Mouse (Mus musculus): ENCODE data around the gene Prpf8.

The Prpf8 gene

GRCm38 (mm10) chr11:75459751-75460102, 26.9 kb upstream of the Prpf8 start:
- DNase-seq (ENCODE audit: low spot score in 2 of 2) = no peak

- peak; percentile 84 to 90 for DNase-seq (ENCODE audit: low spot score in 2 of 2)
Observed at GRCm38 (mm10) chr11:75460103-75460843, 26.3 kb upstream of the Prpf8 start.

GRCm38 (mm10) chr11:75460844-75461742, 25.5 kb upstream of the Prpf8 start, which contains the start of gene Tlcd2:
Gene Tlcd2 (plus strand): TSS chr11:75461715.
- peak; percentile 100 for DNase-seq (ENCODE audit: low spot score in 2 of 2)

- DNase-seq (ENCODE audit: low spot score in 2 of 2) = peak in 1 of 2 experiments; percentile 39
Observed at GRCm38 (mm10) chr11:75461743-75462252, 24.8 kb upstream of the Prpf8 start.

- no peak for DNase-seq (ENCODE audit: low spot score in 2 of 2)
Observed at GRCm38 (mm10) chr11:75462253-75462783, 24.3 kb upstream of the Prpf8 start.

GRCm38 (mm10) chr11:75462865-75463336, 23.7 kb upstream of the Prpf8 start:
- peak in 1 of 2 experiments; percentile 57 for DNase-seq (ENCODE audit: low spot score in 2 of 2)

GRCm38 (mm10) chr11:75463624-75464023, 23.0 kb upstream of the Prpf8 start:
- no peak for DNase-seq (ENCODE audit: low spot score in 2 of 2)

- no peak for DNase-seq (ENCODE audit: low spot score in 2 of 2)
Observed at GRCm38 (mm10) chr11:75464417-75464816, 22.2 kb upstream of the Prpf8 start.

GRCm38 (mm10) chr11:75465051-75465450, 21.6 kb upstream of the Prpf8 start:
- DNase-seq (ENCODE audit: low spot score in 2 of 2) = no peak

GRCm38 (mm10) chr11:75466731-75467505, 19.7 kb upstream of the Prpf8 start:
- DNase-seq (ENCODE audit: low spot score in 2 of 2) = no peak

GRCm38 (mm10) chr11:75467512-75468215, 19.0 kb upstream of the Prpf8 start:
- no peak for DNase-seq (ENCODE audit: low spot score in 2 of 2)

GRCm38 (mm10) chr11:75468410-75468809, 18.2 kb upstream of the Prpf8 start:
- DNase-seq (ENCODE audit: low spot score in 2 of 2) = no peak

GRCm38 (mm10) chr11:75469261-75469660, 17.4 kb upstream of the Prpf8 start:
- no peak for DNase-seq (ENCODE audit: low spot score in 2 of 2)

- DNase-seq (ENCODE audit: low spot score in 2 of 2) = no peak
Observed at GRCm38 (mm10) chr11:75470675-75471074, 15.9 kb upstream of the Prpf8 start.

- DNase-seq (ENCODE audit: low spot score in 2 of 2) = no peak
Observed at GRCm38 (mm10) chr11:75472469-75473081, 14.0 kb upstream of the Prpf8 start.

- no peak for DNase-seq (ENCODE audit: low spot score in 2 of 2)
Observed at GRCm38 (mm10) chr11:75473376-75473775, 13.2 kb upstream of the Prpf8 start.

- DNase-seq (ENCODE audit: low spot score in 2 of 2) = no peak
Observed at GRCm38 (mm10) chr11:75486192-75486591, 424 bp upstream of the Prpf8 start.

GRCm38 (mm10) chr11:75487496-75487895, 880 bp downstream of the Prpf8 start:
- no peak for DNase-seq (ENCODE audit: low spot score in 2 of 2)

GRCm38 (mm10) chr11:75494296-75495049, 7.9 kb downstream of the Prpf8 start:
- no peak for DNase-seq (ENCODE audit: low spot score in 2 of 2)
